Mouse (Mus musculus) small intestine, adult 2 months (tissue): ENCODE measurements around the gene Dlg1. TPM values are rescaled to one million over a fixed set of nuclear protein-coding genes. Genes with fewer than 3 reads are reported as not detected.

Experiments
- H3K27ac ChIP-seq: fragments of 200-500 bp; 2 replicates; pipeline ENCODE4 v1.5.1; 2012; ENCODE audit warnings: low read depth, low read length, control low read depth, inconsistent platforms; ENCODE audit not compliant: insufficient read depth
- H3K27me3 ChIP-seq: fragments of 200-500 bp; 2 replicates; pipeline ENCODE4 v1.6.1; 2012; ENCODE audit warnings: mild to moderate bottlenecking, moderate library complexity, low read length, inconsistent platforms; ENCODE audit not compliant: control insufficient read depth, insufficient read depth
- H3K36me3 ChIP-seq: fragments of 200-500 bp; 2 replicates; pipeline ENCODE4 v1.6.1; 2012; ENCODE audit warnings: mild to moderate bottlenecking, low read length, control low read depth, inconsistent platforms; ENCODE audit not compliant: control insufficient read depth, insufficient read depth
- H3K4me1 ChIP-seq: fragments of 200-500 bp; 2 replicates; pipeline ENCODE4 v1.6.1; 2012; ENCODE audit warnings: low read length, inconsistent platforms, mixed read lengths; ENCODE audit not compliant: control insufficient read depth, insufficient read depth, insufficient read length
- H3K4me3 ChIP-seq: fragments of 200-500 bp; 2 replicates; pipeline ENCODE4 v1.5.1; 2012; ENCODE audit warnings: low read depth, mild to moderate bottlenecking, control low read depth, inconsistent platforms, low read length, moderate library complexity
- CTCF ChIP-seq: fragments of 200-500 bp; IDR thresholded peaks from 2 replicates; pipeline ENCODE4 v1.5.1; 2012; ENCODE audit warnings: low read depth, mild to moderate bottlenecking, control low read depth, inconsistent platforms, low read length, moderate library complexity, mixed read lengths; ENCODE audit not compliant: insufficient replicate concordance, insufficient read length; ENCODE audit errors: extremely low read depth
- POLR2A ChIP-seq: fragments of 200-500 bp; IDR thresholded peaks from 2 replicates; pipeline ENCODE4 v1.6.1; 2012; ENCODE audit warnings: low read depth, mild to moderate bottlenecking, control low read depth, inconsistent platforms, low read length, moderate library complexity
- WGBS: fragments of 180-500 bp; shearing (Covaris S2); methylation state at CpG from one replicate; pipeline ENCODE4 v1.1.7; 2018; 5-methylcytosine and 5-hydroxymethylcytosine counted together
- polyA plus RNA-seq: library from polyadenylated mRNA; depleted of rRNA; stranded (reverse); fragments of >200 nt; gene quantifications from 2 replicates; pipeline ENCODE4 v1.2.3, GENCODE M21; 2012

Dlg1 gene
- polyA plus RNA-seq, 1 experiment, result 7.0 TPM

GRCm38 (mm10) chr16:31737081-31737480 lies 73.8 kb downstream of the Dlg1 start:
- whole genome bisulfite sequencing, result 76% methylated on average over 4 of the region's 4 CpGs
- no peak overlapping the region for H3K4me3 ChIP-seq
- H3K4me1 ChIP-seq, result no peaks in the 10 kb centered on the region
- no peak overlapping the region for H3K27ac ChIP-seq
- H3K27me3 ChIP-seq, result no peaks in the 10 kb centered on the region
- H3K36me3 ChIP-seq, result peaks cover 2% of the 10 kb centered on the region; the same call in 1 of the 2 replicates
- TF ChIP-seq CTCF (no peak), POLR2A (no peak)

DNA sequence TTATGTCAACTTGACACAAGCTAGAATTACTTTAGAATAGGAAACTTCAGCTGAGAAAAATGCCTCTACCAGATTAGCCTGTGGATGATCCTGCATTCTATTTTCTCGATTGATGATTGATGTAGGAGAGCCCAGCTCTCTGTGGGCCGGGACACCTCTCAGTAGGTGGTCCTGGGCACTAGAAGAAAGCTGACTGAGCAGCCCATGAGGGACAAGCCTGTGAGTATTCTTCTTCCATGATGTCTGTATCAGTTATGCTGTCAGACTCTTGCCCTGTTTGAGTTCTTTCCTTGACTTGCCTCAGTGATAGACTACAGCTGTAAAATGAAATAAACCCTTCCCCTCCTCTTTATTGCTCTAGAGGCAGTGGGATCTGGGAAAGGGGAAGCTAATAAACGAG lies 74.5 kb downstream of the Dlg1 start:
- TF ChIP-seq CTCF (no peak), POLR2A (no peak)
- Histone ChIP-seq H3K4me1 (no peaks in the 10 kb centered on the region), H3K36me3 (peaks cover 2% of the 10 kb centered on the region; the same call in 1 of the 2 replicates), H3K27ac (no peak overlapping the region), H3K27me3 (no peaks in the 10 kb centered on the region), H3K4me3 (no peak overlapping the region)
- WGBS, result 44% methylated on average over 3 of the region's 3 CpGs

DNA sequence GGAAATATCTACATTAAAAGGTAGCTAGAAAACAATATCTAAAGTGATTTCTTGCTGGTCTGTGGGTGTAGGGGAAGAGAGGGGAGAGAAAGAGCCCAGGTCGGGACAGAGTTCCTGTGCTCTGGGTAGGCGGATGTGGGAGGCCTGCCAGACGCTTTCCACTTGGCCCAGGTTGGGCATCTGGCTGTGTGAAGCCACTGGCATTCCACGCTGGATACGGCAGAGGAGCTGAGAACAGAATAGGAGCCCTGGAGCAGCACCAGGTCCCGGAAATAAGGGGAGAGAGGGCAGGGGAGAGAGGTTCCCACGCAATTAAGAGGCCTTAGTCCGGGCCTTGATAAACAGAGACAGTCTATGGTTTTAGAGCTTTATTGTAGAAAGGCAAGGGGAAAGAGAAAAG lies 77.0 kb downstream of the Dlg1 start:
- no peak overlapping the region for H3K27ac ChIP-seq

DNA sequence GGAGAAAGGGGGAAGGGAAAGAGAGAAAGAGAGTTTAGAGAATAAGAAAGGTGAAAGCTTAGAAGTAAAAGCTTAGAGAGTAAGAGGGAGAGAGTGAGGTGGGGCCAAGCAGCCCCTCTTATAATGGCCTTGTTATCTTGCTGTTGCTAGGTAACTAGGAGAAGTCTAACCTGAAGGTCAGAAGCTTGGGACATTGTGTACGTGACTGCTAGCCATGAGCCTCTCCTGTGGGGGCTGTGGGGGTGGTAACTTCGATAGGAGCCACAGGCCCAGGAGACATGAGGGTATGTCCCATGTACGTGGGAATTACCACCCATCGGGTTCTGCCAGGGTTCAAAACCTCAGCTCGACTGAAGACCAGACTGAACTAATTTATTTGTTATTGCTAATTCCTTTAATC lies 77.5 kb downstream of the Dlg1 start:
- no peaks in the 10 kb centered on the region for H3K4me1 ChIP-seq
- H3K27me3 ChIP-seq, result no peaks in the 10 kb centered on the region
- TF ChIP-seq CTCF (no peak), POLR2A (no peak)
- H3K36me3 ChIP-seq, result peaks cover 4% of the 10 kb centered on the region; the same call in 1 of the 2 replicates
- WGBS, result 76% methylated on average over 5 of the region's 5 CpGs
- no peak overlapping the region for H3K4me3 ChIP-seq
- H3K27ac ChIP-seq, result no peak overlapping the region

More for the DNA sequence above, 77.0 kb downstream of the Dlg1 start:
- Histone ChIP-seq H3K4me1 (no peaks in the 10 kb centered on the region), H3K36me3 (peaks cover 4% of the 10 kb centered on the region; the same call in 1 of the 2 replicates), H3K27me3 (no peaks in the 10 kb centered on the region), H3K4me3 (no peak overlapping the region)
- 54% methylated on average over 8 of the region's 8 CpGs for WGBS
- no peak for TF ChIP-seq CTCF
- no peak for TF ChIP-seq POLR2A

GRCm38 (mm10) chr16:31750526-31750925 lies 87.3 kb downstream of the Dlg1 start:
- 0 out of 2 replicates have a peak, but pooled peaks have one; percentile 14 for TF ChIP-seq CTCF
- TF ChIP-seq POLR2A, result no peak
- Histone ChIP-seq H3K27ac (no peak overlapping the region), H3K27me3 (no peaks in the 10 kb centered on the region), H3K4me3 (no peak overlapping the region), H3K4me1 (no peaks in the 10 kb centered on the region), H3K36me3 (peaks cover 2% of the 10 kb centered on the region)
- whole genome bisulfite sequencing, result 82% methylated on average over 1 of the region's 1 CpGs

GRCm38 (mm10) chr16:31754172-31755025 lies 91.2 kb downstream of the Dlg1 start:
- H3K36me3 ChIP-seq, result peaks cover 2% of the 10 kb centered on the region
- no peak overlapping the region for H3K27ac ChIP-seq
- TF ChIP-seq CTCF (no peak), POLR2A (no peak)
- 71% methylated on average over 19 of the region's 19 CpGs for WGBS
- H3K27me3 ChIP-seq, result no peaks in the 10 kb centered on the region
- H3K4me1 ChIP-seq, result no peaks in the 10 kb centered on the region
- H3K4me3 ChIP-seq, result peak overlapping the region; percentile 3; the same call in 1 of the 2 replicates

DNA sequence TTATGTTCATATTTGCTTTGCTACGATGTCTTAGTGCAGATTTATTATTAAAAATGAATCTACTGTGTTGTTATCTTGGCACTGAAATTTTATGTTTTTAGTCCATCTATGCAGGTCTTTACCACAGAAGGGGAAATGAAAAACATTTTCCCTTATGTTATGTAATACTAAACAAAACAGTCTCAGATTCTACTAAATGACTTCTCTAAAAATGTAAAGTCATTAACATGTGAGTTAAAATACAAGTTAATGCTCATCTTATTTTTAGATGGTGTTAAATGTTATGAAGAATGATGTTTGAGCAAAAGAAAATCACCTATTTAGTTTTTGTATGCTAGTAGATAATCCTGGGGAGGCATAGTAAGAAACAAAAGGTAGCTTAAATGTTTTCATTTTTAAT lies 91.8 kb downstream of the Dlg1 start:
- TF ChIP-seq CTCF, result no peak
- no peak for TF ChIP-seq POLR2A
- no peaks in the 10 kb centered on the region for H3K27me3 ChIP-seq
- 88% methylated on average over 1 of the region's 1 CpGs for WGBS
- no peaks in the 10 kb centered on the region for H3K4me1 ChIP-seq
- H3K36me3 ChIP-seq, result peaks cover 2% of the 10 kb centered on the region
- no peak overlapping the region for H3K4me3 ChIP-seq
- H3K27ac ChIP-seq, result no peak overlapping the region
